Mouse (Mus musculus) frontal cortex, adult 2 months (tissue): ENCODE results near the gene Dffa. TPM values are rescaled to one million over a fixed set of nuclear protein-coding genes. Genes with fewer than 3 reads are reported as not detected.

ENCODE experiments used
- DNase-seq, 2 experiments: peaks; one replicate each; pipeline ENCODE4 v3.0.0; 2022; ENCODE audit warnings: low spot score in 1 of 2; ENCODE audit errors: extremely low spot score in 1 of 2
- polyA plus RNA-seq: library from polyadenylated mRNA; depleted of rRNA; stranded (reverse); fragments of >200 nt; gene quantifications from 2 replicates; pipeline ENCODE4 v1.2.3, GENCODE M21; 2012; rRNA removed

Dffa gene
- polyA plus RNA-seq = 47.6 and 49.2 TPM in 2 replicates

- DNase-seq = peak; percentile 92 to 95
Observed at GRCm38 (mm10) chr4:149103875-149104561, at the start of gene Dffa. Gene Dffa (plus strand): TSS chr4:149104146.

GRCm38 (mm10) chr4:149055847-149056246 is 48.1 kb upstream of the Dffa start:
- no peak for DNase-seq

GRCm38 (mm10) chr4:149056957-149057356 is 47.0 kb upstream of the Dffa start:
- no peak for DNase-seq

- no peak for DNase-seq
Observed at GRCm38 (mm10) chr4:149057470-149057869, 46.5 kb upstream of the Dffa start.

- DNase-seq = no peak
Observed at GRCm38 (mm10) chr4:149058298-149058697, 45.6 kb upstream of the Dffa start.

- DNase-seq = no peak
Observed at GRCm38 (mm10) chr4:149059713-149060112, 44.2 kb upstream of the Dffa start.

GRCm38 (mm10) chr4:149060621-149061431 is 43.1 kb upstream of the Dffa start:
- peak in 1 of 2 experiments; percentile 35 for DNase-seq

GRCm38 (mm10) chr4:149061432-149061718 is 42.6 kb upstream of the Dffa start:
- DNase-seq = no peak

- no peak for DNase-seq
Observed at GRCm38 (mm10) chr4:149062406-149063318, 41.3 kb upstream of the Dffa start.

GRCm38 (mm10) chr4:149064061-149064854 is 39.7 kb upstream of the Dffa start:
- no peak for DNase-seq

- DNase-seq = no peak
Observed at GRCm38 (mm10) chr4:149066672-149067551, 37.0 kb upstream of the Dffa start.

- DNase-seq = no peak
Observed at GRCm38 (mm10) chr4:149075073-149075472, 28.9 kb upstream of the Dffa start.

- peak; percentile 75 to 80 for DNase-seq
Observed at GRCm38 (mm10) chr4:149075871-149076575, 27.9 kb upstream of the Dffa start.

GRCm38 (mm10) chr4:149078261-149078660 is 25.7 kb upstream of the Dffa start:
- DNase-seq = no peak

- DNase-seq = no peak
Observed at GRCm38 (mm10) chr4:149079629-149080028, 24.3 kb upstream of the Dffa start.

GRCm38 (mm10) chr4:149080111-149080510 is 23.8 kb upstream of the Dffa start:
- DNase-seq = no peak

GRCm38 (mm10) chr4:149081528-149081927 is 22.4 kb upstream of the Dffa start:
- DNase-seq = no peak

GRCm38 (mm10) chr4:149085381-149085780 is 18.6 kb upstream of the Dffa start:
- DNase-seq = no peak

GRCm38 (mm10) chr4:149091364-149091763 is 12.6 kb upstream of the Dffa start:
- no peak for DNase-seq
